Comparison of ENCODE assay signal across 12 mouse cellular contexts in the genomic region with DNA sequence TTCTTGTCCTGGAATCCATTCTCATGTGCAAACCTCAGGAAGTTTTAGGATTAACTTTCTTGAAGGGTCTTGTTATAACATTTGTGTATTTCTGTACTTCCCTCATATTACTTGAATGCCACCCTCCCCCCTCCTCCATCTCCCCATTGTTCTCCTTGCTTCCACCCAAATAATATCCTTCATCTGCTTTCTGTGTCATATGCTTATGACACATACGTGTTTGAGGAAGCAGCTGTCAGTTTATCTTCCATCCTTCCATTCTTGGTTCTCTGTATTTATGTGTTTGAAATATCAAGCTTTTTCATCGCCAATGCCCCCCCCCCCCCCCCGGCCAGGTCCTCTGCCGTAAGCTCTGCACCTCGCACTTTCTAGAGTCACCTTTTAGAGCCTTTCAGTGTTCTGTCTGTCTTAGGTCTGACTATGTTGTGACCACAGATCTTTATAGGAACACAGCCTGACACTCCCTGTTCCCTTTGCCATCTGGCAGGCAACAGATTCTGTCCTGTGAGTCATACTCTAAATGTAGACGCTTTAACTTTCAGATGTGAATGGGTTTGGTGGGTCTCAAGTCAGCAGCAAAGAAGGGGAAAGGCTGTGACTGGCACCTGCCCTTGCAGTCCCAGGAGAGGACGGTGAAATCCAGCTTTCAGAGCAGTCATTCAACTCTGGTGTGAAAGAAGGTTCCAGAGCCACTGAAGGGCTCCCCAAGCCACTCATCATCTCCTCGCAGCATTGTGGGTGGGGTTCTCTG. TPM values are rescaled to one million over a fixed set of nuclear protein-coding genes. Genes with fewer than 3 reads are reported as not detected.
DNase-seq lines count a peak whose midpoint lies in the region; ATAC-seq and TF ChIP-seq lines count a peak whose summit lies in the region.
"Had no signal": no experiment of that assay in that cellular context is flagged by ENCODE, and none has a peak within 500 bp of the region (broad histone marks: within the 10 kb centered on the region; RNA-seq: fewer than 3 reads in every experiment).

No protein-coding gene starts in this region.

- TF ChIP-seq CTCF in lung, postnatal 0 days (IDR thresholded peaks at IDR 0.05), result no peak
- no peak for TF ChIP-seq CTCF in lung, adult 2 months (IDR thresholded peaks at IDR 0.05; ENCODE audit: insufficient read depth, low read length)

- no peaks in the 10 kb centered on the region; the same call in 1 of the 2 replicates for H3K4me1 ChIP-seq in lung, postnatal 0 days (ENCODE audit: insufficient read depth, low read depth, low read length)
- H3K4me1 ChIP-seq in lung, adult 2 months (ENCODE audit: control insufficient read depth, insufficient read depth, low read length), result peaks cover 3% of the 10 kb centered on the region
- no peaks in the 10 kb centered on the region for H3K4me1 ChIP-seq in midbrain, embryonic 15.5 days
- H3K4me1 ChIP-seq: neural tube, embryonic 13.5 days; stomach, embryonic 15.5 days had no signal

- peak; percentile 63 for ATAC-seq in lung, postnatal 0 days
- no peak for ATAC-seq in midbrain, embryonic 15.5 days (replicated peaks)

- H3K27me3 ChIP-seq in lung, postnatal 0 days (replicated peaks; ENCODE audit: insufficient read depth, low read length), result no peaks in the 10 kb centered on the region
- H3K27me3 ChIP-seq in midbrain, embryonic 15.5 days (replicated peaks), result no peaks in the 10 kb centered on the region
- H3K27me3 ChIP-seq: neural tube, embryonic 13.5 days; stomach, embryonic 15.5 days had no signal

- no peaks in the 10 kb centered on the region for H3K36me3 ChIP-seq in lung, postnatal 0 days (ENCODE audit: insufficient read depth, low read length)
- no peaks in the 10 kb centered on the region for H3K36me3 ChIP-seq in midbrain, embryonic 15.5 days (replicated peaks)
- H3K36me3 ChIP-seq: neural tube, embryonic 13.5 days; stomach, embryonic 15.5 days had no signal

- DNase-seq in lung, postnatal 0 days (ENCODE audit: low spot score), result peak; percentile 49
- DNase-seq in lung, adult 2 months, result no peak
- DNase-seq in gastrocnemius, adult 8-10 months (ENCODE audit: low spot score in 2 of 2), result peak; percentile 27 to 40
- DNase-seq in heart, postnatal 4 days, result peak; percentile 50
- peak; percentile 29 to 34 for DNase-seq in right cerebral cortex, postnatal 10 days (ENCODE audit: low spot score in 2 of 2)
- DNase-seq in adrenal gland, postnatal 4 days (ENCODE audit: low spot score in 2 of 2), result no peak
- DNase-seq in kidney, postnatal 14 days, result no peak
- DNase-seq: adrenal gland, postnatal 25 days; kidney, postnatal 4 days had no signal

- no peak overlapping the region for H3K9ac ChIP-seq in lung, postnatal 0 days (replicated peaks; ENCODE audit: low read depth)
- H3K9ac ChIP-seq in midbrain, embryonic 15.5 days, result no peak overlapping the region
- H3K9ac ChIP-seq: neural tube, embryonic 13.5 days; stomach, embryonic 15.5 days had no signal

- peak overlapping the region; percentile 32; the same call in 1 of the 2 replicates for H3K27ac ChIP-seq in lung, postnatal 0 days (ENCODE audit: low read length)
- no peak overlapping the region for H3K27ac ChIP-seq in midbrain, embryonic 15.5 days
- H3K27ac ChIP-seq: neural tube, embryonic 13.5 days; stomach, embryonic 15.5 days had no signal

- H3K4me3 ChIP-seq in lung, postnatal 0 days (ENCODE audit: low read depth, low read length), result no peak overlapping the region
- H3K4me3 ChIP-seq in lung, adult 2 months (replicated peaks; ENCODE audit: extremely low read depth, low read depth, low read length), result no peak overlapping the region
- no peak overlapping the region for H3K4me3 ChIP-seq in midbrain, embryonic 15.5 days
- H3K4me3 ChIP-seq: neural tube, embryonic 13.5 days; stomach, embryonic 15.5 days had no signal

- 51% methylated on average over 8 of the region's 8 CpGs for WGBS in lung, postnatal 0 days
- 41% methylated on average over 8 of the region's 8 CpGs for WGBS in lung, adult 2 months
- 90% methylated on average over 8 of the region's 8 CpGs for WGBS in midbrain, embryonic 15.5 days

- no peak overlapping the region for H3K4me2 ChIP-seq in lung, postnatal 0 days (replicated peaks; ENCODE audit: low read depth, low read length)
- H3K4me2 ChIP-seq in midbrain, embryonic 15.5 days, result no peak overlapping the region
- H3K4me2 ChIP-seq: neural tube, embryonic 13.5 days; stomach, embryonic 15.5 days had no signal

- no peaks in the 10 kb centered on the region for H3K9me3 ChIP-seq in lung, postnatal 0 days (ENCODE audit: low read length)
- no peaks in the 10 kb centered on the region for H3K9me3 ChIP-seq in midbrain, embryonic 15.5 days
- H3K9me3 ChIP-seq: neural tube, embryonic 13.5 days; stomach, embryonic 15.5 days had no signal

- TF ChIP-seq POLR2A in lung, adult 2 months (IDR thresholded peaks at IDR 0.05; ENCODE audit: borderline replicate concordance, extremely low read depth, low read depth, low read length), result no peak

- TF ChIP-seq EP300 in lung, postnatal 0 days (IDR thresholded peaks at IDR 0.05), result no peak; the same call in 1 of the 2 replicates

RNA-seq across cellular contexts. Expression of gene Mitf, which starts 48.7 kb away (rescaled TPM):
- polyA plus RNA-seq in lung, postnatal 0 days (2015; fragmentation: Nextera tagmentation; extraction: Ambion mirVana), result 3.7 and 3.9 TPM in 2 replicates
- polyA plus RNA-seq in lung, adult 2 months (2012; rRNA removed), result 5.5 and 6.1 TPM in 2 replicates
- total RNA-seq in gastrocnemius, adult 8-10 months (2022), result 10 to 100 TPM; 14.2 to 23.8 (median 16.7) TPM
- total RNA-seq in heart, postnatal 4 days (2021), result 10 to 100 TPM; 43.5 to 50.1 TPM
- total RNA-seq in adrenal gland, postnatal 4 days (2021), result 1 to 10 TPM; 5.9 to 6.9 TPM
- polyA plus RNA-seq in midbrain, embryonic 15.5 days (2015; fragmentation: Nextera tagmentation; extraction: Ambion mirVana), result 0.56 and 1.1 TPM in 2 replicates

Comparison
In these comparisons a context has a peak if more than half of its experiments do, and no peak if none do; other contexts are left out.
1. DNase-seq: peak in lung, postnatal 0 days (single experiment), gastrocnemius, adult 8-10 months (2 of 2), heart, postnatal 4 days (single experiment) and right cerebral cortex, postnatal 10 days (2 of 2); none in lung, adult 2 months (single experiment), adrenal gland, postnatal 4 days (0 of 2) and kidney, postnatal 14 days (single experiment).